Mouse (Mus musculus) thymus, adult 2 months (tissue): ENCODE results near the gene Camkk2. TPM values are rescaled to one million over a fixed set of nuclear protein-coding genes. Genes with fewer than 3 reads are reported as not detected.
A peak's percentile ranks its signal among the peaks of the same experiment; 100 is the strongest.

Source experiments
- DNase-seq: peaks from one replicate; pipeline ENCODE4 v3.0.0; 2021
- H3K27ac ChIP-seq: fragments of 200-500 bp; 2 replicates; pipeline ENCODE4 v1.5.1; 2012; ENCODE audit warnings: low read length, control low read depth; ENCODE audit not compliant: control insufficient read depth, insufficient read depth
- H3K27me3 ChIP-seq: fragments of 200-500 bp; 2 replicates; pipeline ENCODE4 v1.6.1; 2012; ENCODE audit warnings: mild to moderate bottlenecking, low read length, moderate library complexity, mixed read lengths; ENCODE audit not compliant: control insufficient read depth, insufficient read depth
- H3K36me3 ChIP-seq: fragments of 200-500 bp; 2 replicates; pipeline ENCODE4 v1.6.1; 2012; ENCODE audit warnings: mild to moderate bottlenecking, low read length, moderate library complexity; ENCODE audit not compliant: control insufficient read depth, insufficient read depth
- H3K4me1 ChIP-seq: fragments of 200-500 bp; replicated peaks from 2 replicates; pipeline ENCODE4 v1.6.1; 2012; ENCODE audit warnings: low read length; ENCODE audit not compliant: control insufficient read depth, insufficient read depth
- H3K4me3 ChIP-seq: fragments of 200-500 bp; 2 replicates; pipeline ENCODE4 v1.5.1; 2012; ENCODE audit warnings: mild to moderate bottlenecking, low read length, control low read depth, moderate library complexity; ENCODE audit not compliant: control insufficient read depth, insufficient read depth
- CTCF ChIP-seq: fragments of 200-500 bp; IDR thresholded peaks from 2 replicates; pipeline ENCODE4 v1.5.1; 2012; ENCODE audit warnings: mild to moderate bottlenecking, control low read depth, low read length, moderate library complexity, borderline replicate concordance; ENCODE audit not compliant: control insufficient read depth, poor library complexity, insufficient read depth; ENCODE audit errors: extremely low read depth
- POLR2A ChIP-seq: fragments of 200-500 bp; IDR thresholded peaks from 2 replicates; pipeline ENCODE4 v1.6.1; 2012; ENCODE audit warnings: mild to moderate bottlenecking, low read length, control low read depth, moderate library complexity; ENCODE audit not compliant: control insufficient read depth, poor library complexity, insufficient read depth; ENCODE audit errors: extremely low read depth
- WGBS: fragments of 180-500 bp; shearing (Covaris S2); methylation state at CpG from one replicate; pipeline ENCODE4 v1.1.7; 2018; 5-methylcytosine and 5-hydroxymethylcytosine counted together
- polyA plus RNA-seq: library from polyadenylated mRNA; depleted of rRNA; stranded (reverse); fragments of >200 nt; gene quantifications from 2 replicates; pipeline ENCODE4 v1.2.3, GENCODE M21; 2012

The Camkk2 gene
- polyA plus RNA-seq, 1 experiment = 31.1 TPM

GRCm38 (mm10) chr5:122769101-122769568, 10.1 kb downstream of the Camkk2 start:
- TF ChIP-seq POLR2A = no peak
- TF ChIP-seq CTCF = no peak
- H3K36me3 ChIP-seq = no peaks in the 10 kb centered on the region
- 88% methylated on average over 15 of the region's 15 CpGs for WGBS
- no peak overlapping the region for H3K4me3 ChIP-seq
- no peak for DNase-seq
- peaks cover 20% of the 10 kb centered on the region for H3K4me1 ChIP-seq
- no peaks in the 10 kb centered on the region for H3K27me3 ChIP-seq
- no peak overlapping the region for H3K27ac ChIP-seq

- WGBS = 93% methylated on average over 11 of the region's 11 CpGs
- DNase-seq = no peak
- Histone ChIP-seq H3K36me3 (no peaks in the 10 kb centered on the region), H3K4me3 (no peak overlapping the region), H3K27me3 (no peaks in the 10 kb centered on the region), H3K27ac (no peak overlapping the region), H3K4me1 (peaks cover 25% of the 10 kb centered on the region)
- TF ChIP-seq CTCF (no peak), POLR2A (no peak)
Measured at GRCm38 (mm10) chr5:122767283-122767682, 11.9 kb downstream of the Camkk2 start.

DNA sequence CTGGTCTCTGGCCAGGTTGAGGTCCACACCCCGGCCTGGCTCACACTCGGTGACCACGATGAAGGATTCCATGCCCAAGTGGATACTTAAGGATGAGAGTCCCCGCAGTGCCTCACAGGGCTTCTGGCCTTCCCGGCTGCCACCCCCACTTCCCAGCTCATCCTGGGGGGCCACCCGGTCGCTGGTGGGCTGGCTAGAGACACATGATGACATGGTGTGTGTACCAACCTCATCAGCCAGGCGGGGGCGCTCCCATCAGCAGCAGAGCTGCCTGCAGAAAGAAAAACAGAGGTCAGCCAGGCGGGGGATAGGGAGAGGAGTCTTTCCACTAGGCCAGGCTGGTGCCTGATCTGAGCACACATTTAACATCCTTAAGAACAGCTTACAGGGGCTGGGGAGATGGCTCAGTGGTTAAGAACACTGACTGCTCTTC, 15.2 kb downstream of the Camkk2 start:
- 88% methylated on average over 10 of the region's 10 CpGs for WGBS

GRCm38 (mm10) chr5:122763271-122764031, 15.8 kb downstream of the Camkk2 start:
- 85% methylated on average over 29 of the region's 29 CpGs for WGBS
- DNase-seq = no peak
- 0 out of 2 replicates have a peak, but pooled peaks cover 5% of the 10 kb centered on the region for H3K4me1 ChIP-seq
- H3K36me3 ChIP-seq = no peaks in the 10 kb centered on the region
- TF ChIP-seq CTCF (no peak), POLR2A (no peak)
- no peaks in the 10 kb centered on the region for H3K27me3 ChIP-seq
- no peak overlapping the region for H3K27ac ChIP-seq
- H3K4me3 ChIP-seq = no peak overlapping the region

More for the DNA sequence above, 15.2 kb downstream of the Camkk2 start:
- H3K4me1 ChIP-seq = 0 out of 2 replicates have a peak, but pooled peaks cover 8% of the 10 kb centered on the region
- no peak overlapping the region for H3K4me3 ChIP-seq
- H3K27ac ChIP-seq = no peak overlapping the region
- no peaks in the 10 kb centered on the region for H3K27me3 ChIP-seq
- H3K36me3 ChIP-seq = no peaks in the 10 kb centered on the region
- TF ChIP-seq CTCF = 0 out of 2 replicates have a peak, but pooled peaks have one; percentile 17
- no peak for TF ChIP-seq POLR2A
- no peak for DNase-seq

DNA sequence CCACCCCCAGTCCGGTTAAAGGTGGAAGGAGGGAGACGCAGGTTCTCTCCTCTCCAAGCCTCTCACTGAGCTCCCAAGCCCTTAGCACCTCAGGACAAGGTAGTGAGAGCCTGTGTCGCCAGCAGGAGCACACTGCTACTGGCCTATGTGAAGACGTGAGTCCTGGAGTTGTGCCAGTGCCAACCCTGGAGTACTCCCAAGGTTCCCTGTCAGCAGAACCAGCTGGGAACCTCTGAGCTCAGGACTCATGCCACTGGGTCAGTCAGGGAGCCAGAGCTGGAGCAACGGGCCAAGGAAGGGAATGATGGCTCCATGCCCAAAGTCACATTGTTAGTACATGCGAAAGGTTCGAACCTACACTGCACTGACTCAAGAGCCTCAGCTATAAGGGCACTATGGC, 22.5 kb downstream of the Camkk2 start:
- no peak overlapping the region for H3K4me3 ChIP-seq
- TF ChIP-seq POLR2A (no peak), CTCF (no peak)
- WGBS = 95% methylated on average over 7 of the region's 7 CpGs
- no peaks in the 10 kb centered on the region for H3K36me3 ChIP-seq
- no peak overlapping the region for H3K27ac ChIP-seq
- no peak for DNase-seq
- H3K4me1 ChIP-seq = peaks cover 6% of the 10 kb centered on the region; the same call in 1 of the 2 replicates
- no peaks in the 10 kb centered on the region for H3K27me3 ChIP-seq

DNA sequence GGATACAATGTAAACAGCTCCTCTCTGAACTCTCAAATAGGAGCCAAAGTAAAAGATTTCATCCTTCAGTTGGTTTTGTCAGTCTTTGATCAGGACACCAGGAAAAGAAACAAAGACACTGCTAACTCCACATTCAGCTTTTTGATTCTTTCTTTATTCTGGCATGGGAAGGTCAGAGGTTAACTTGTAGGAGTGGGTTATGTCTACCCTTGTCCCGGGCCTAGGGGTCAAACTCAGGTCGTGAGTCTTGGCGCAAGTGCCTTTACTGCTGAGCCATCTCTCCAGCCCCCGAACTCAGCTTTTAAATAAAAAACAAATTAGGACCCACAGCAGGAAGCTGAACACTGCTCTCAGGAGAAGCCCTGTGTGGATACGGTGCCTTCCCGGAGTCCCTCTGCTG, 23.1 kb downstream of the Camkk2 start:
- WGBS = 98% methylated on average over 6 of the region's 6 CpGs
- H3K36me3 ChIP-seq = no peaks in the 10 kb centered on the region
- no peak overlapping the region for H3K27ac ChIP-seq
- H3K4me1 ChIP-seq = peaks cover 6% of the 10 kb centered on the region; the same call in 1 of the 2 replicates
- H3K4me3 ChIP-seq = no peak overlapping the region
- TF ChIP-seq CTCF = no peak
- no peak for TF ChIP-seq POLR2A
- no peaks in the 10 kb centered on the region for H3K27me3 ChIP-seq
- DNase-seq = no peak
